In the genomic region with DNA sequence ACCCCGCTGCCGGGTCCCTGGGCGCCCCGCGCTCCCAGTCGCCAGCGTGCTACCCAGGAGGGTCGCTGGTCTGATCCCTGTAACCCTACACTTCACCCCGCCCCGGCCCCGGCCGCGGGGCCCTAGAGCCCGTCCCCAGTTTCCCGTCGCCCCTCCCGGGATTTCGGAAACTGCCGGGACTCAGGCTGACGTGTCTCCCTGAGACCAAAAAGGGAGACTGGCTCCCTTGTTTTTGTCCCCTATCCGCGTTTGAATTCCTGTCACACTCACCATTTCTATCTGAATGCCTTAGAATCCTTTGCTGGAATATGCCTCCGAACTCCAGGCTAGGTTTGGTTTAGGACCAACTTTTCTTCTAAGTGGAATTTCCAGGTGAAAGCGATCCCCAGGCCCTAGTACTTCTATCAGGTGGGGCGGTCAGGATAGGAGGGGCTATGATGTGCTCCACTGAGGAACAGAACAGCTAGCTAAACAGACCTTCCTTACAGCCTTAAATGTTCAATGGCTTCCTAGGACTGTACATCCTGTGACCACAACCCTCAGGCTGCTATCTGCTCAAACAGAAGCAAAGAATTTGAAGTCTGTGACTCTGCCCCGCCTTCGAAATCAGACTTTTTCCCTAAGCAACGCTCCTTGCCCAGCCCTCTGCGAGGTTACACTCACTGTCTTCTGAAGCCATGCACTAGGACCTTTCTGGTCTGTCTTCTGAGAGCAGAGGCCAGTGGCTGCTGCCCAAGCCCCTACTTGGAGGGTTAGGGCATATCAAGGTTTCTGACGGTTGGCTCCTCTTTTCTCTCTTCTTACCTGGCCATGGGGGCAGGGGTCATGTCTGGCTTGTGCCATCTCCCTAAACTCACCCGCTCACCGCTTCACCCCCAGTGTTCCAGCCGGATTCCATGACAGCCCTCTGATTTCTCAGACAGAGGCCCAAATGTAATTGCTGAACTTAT, we compare ENCODE assay signal across 8 mouse cellular contexts. TPM values are rescaled to one million over a fixed set of nuclear protein-coding genes. Genes with fewer than 3 reads are reported as not detected.
A peak's percentile ranks its signal among the peaks of the same experiment; 100 is the strongest.
DNase-seq lines count a peak whose midpoint lies in the region; ATAC-seq and TF ChIP-seq lines count a peak whose summit lies in the region.

No protein-coding gene starts in this region.

- WGBS in heart, embryonic 10.5 days, result 9% methylated on average over 33 of the region's 33 CpGs
- WGBS in kidney, postnatal 0 days, result 15% methylated on average over 25 of the region's 33 CpGs

- peak overlapping the region; percentile 68 for H3K4me2 ChIP-seq in kidney, postnatal 0 days (ENCODE audit: low read length)

- peaks cover 39% of the 10 kb centered on the region for H3K4me1 ChIP-seq in heart, embryonic 10.5 days
- H3K4me1 ChIP-seq in kidney, postnatal 0 days (replicated peaks; ENCODE audit: insufficient read depth, low read length), result peaks cover 23% of the 10 kb centered on the region

- peak; percentile 87 for ATAC-seq in kidney, postnatal 0 days (replicated peaks; ENCODE audit: low FRiP score, low read depth)
- ATAC-seq in erythroid progenitor cell, adult 5-6 weeks (replicated peaks; ENCODE audit: low FRiP score, poor library complexity, severe bottlenecking), result no peak
- ATAC-seq in monocyte, adult 5-6 weeks (replicated peaks; ENCODE audit: insufficient number of reproducible peaks, low FRiP score, low TSS enrichment, poor library complexity, severe bottlenecking), result no peak

- peak overlapping the region; percentile 95 for H3K27ac ChIP-seq in heart, embryonic 10.5 days
- peak overlapping the region; percentile 96 for H3K27ac ChIP-seq in kidney, postnatal 0 days

- peak; percentile 41 to 42 for DNase-seq in urinary bladder, adult 18-20 months (ENCODE audit: low spot score in 2 of 2)
- DNase-seq in urinary bladder, postnatal 10 days (ENCODE audit: low spot score), result no peak
- DNase-seq in embryo, embryonic 11.5 days (ENCODE audit: low read depth, low spot score), result peak; percentile 61
- peak; percentile 89 for DNase-seq in heart, embryonic 10.5 days (ENCODE audit: low spot score)
- peak; percentile 75 for DNase-seq in kidney, postnatal 0 days (ENCODE audit: low spot score)
- DNase-seq in lung, postnatal 36 days, result peak; percentile 67

- H3K27me3 ChIP-seq in heart, embryonic 10.5 days (ENCODE audit: insufficient read depth, poor library complexity, severe bottlenecking), result no peaks in the 10 kb centered on the region
- H3K27me3 ChIP-seq in kidney, postnatal 0 days (ENCODE audit: insufficient read depth, low read length), result no peaks in the 10 kb centered on the region

- peak overlapping the region; percentile 77 for H3K4me3 ChIP-seq in heart, embryonic 10.5 days
- H3K4me3 ChIP-seq in kidney, postnatal 0 days (replicated peaks; ENCODE audit: low read depth, low read length), result peak overlapping the region; percentile 94

- H3K9ac ChIP-seq in kidney, postnatal 0 days (ENCODE audit: low read depth, low read length), result peak overlapping the region; percentile 96

- no peaks in the 10 kb centered on the region for H3K36me3 ChIP-seq in heart, embryonic 10.5 days
- H3K36me3 ChIP-seq in kidney, postnatal 0 days (ENCODE audit: insufficient read depth, low read length), result no peaks in the 10 kb centered on the region

- no peak for TF ChIP-seq CTCF in kidney, postnatal 0 days (IDR thresholded peaks at IDR 0.05; ENCODE audit: low read depth)

- H3K9me3 ChIP-seq in heart, embryonic 10.5 days, result no peaks in the 10 kb centered on the region
- no peaks in the 10 kb centered on the region for H3K9me3 ChIP-seq in kidney, postnatal 0 days (replicated peaks; ENCODE audit: low read length)

RNA-seq across cellular contexts. Expression of a gene that starts 29.6 kb away (rescaled TPM):
- polyA plus RNA-seq in heart, embryonic 10.5 days (2016; fragmentation: Nextera tagmentation; extraction: Ambion mirVana), result 16.8 and 18.6 TPM in 2 replicates
- polyA plus RNA-seq in kidney, postnatal 0 days (2015; fragmentation: Nextera tagmentation; extraction: Ambion mirVana), result 12.0 and 12.8 TPM in 2 replicates
- not detected in 2 replicates for total RNA-seq in erythroid progenitor cell, adult 5-6 weeks (2015; ENCODE audit: low replicate concordance)
- 0.13 and 0.53 TPM in 2 replicates for total RNA-seq in erythroid progenitor cell, adult 5-6 weeks (2017; ENCODE audit: low replicate concordance)
- not detected in 3 replicates for total RNA-seq in monocyte, adult 5-6 weeks (2017)
